Mouse (Mus musculus): ENCODE data around the gene Pcbd1. TPM values are rescaled to one million over a fixed set of nuclear protein-coding genes. Genes with fewer than 3 reads are reported as not detected.

Pcbd1 gene
- total RNA-seq (2023), result 1 to 10 TPM in 1 of 2 experiments, not detected in 1; 1.7 TPM

DNA sequence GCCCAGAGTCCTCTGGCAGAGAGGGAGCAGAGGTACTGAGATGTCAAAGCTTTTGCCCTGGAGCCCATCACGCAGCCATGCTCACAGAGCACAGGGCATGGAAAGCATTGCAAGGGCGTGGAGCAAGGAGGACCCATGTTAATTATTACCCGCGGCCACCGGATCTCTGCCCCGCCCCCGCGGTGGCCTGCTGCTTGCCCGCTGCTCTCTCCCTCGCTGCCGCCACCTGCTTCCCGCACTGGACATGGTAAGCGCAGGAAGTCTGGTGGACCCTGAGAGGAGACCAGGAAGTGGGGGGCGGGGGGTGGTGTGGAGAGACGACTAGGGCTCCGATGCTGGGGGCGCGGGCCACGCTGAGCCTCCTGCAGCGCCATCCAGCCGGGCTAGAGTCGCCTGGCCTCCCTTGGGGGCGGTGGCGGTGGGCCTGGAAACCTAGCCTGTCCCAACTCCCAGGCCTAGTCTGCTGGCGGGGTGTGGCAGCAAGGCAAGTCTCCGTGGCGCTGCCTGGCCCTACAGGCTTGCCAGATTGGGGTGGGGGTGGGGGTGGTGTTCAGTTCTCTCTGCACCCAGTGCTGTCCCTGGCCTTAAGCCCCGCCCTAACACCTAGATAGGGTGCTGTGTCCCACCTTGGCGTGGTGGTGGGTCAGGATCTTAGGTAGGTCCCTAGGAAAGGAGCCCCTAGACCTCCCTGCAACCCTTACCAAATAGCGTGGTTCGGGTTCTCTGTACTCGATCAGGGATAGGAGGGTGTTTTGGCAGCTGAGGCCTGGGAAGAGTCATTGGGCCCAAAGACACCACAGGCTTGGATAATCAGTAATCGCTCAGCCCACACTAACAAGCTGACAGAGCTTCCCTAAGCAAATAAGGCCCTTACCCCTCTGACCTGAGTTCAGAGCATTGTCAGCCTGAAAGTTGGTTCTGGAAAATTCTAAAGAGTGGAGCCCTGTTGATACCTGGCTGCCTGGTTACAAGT is at the start of gene Pcbd1:
Gene Pcbd1, plus strand, starts transcription at position 162 of the 973 bp plus-strand sequence.

Other genes with a start within 250 kb of the Pcbd1 start
- 10 to 100 TPM; 81.9 to 98.9 TPM for gene Sgpl1, start 58.4 kb downstream of the Pcbd1 start, total RNA-seq (2023)
- gene Tbata, start 82.6 kb downstream of the Pcbd1 start, total RNA-seq (2023), result not detected
- under 1 TPM in 1 of 2 experiments, not detected in 1; 0.11 TPM for gene Adamts14, start 184.1 kb downstream of the Pcbd1 start, total RNA-seq (2023)
- under 1 TPM in 1 of 2 experiments, not detected in 1; 0.22 TPM for gene Prf1, start 208.5 kb downstream of the Pcbd1 start, total RNA-seq (2023)